Comparison of ENCODE assay signal across 20 mouse cellular contexts in genomic region chr3:143988037-143988436, GRCm38 (mm10).
DNase-seq lines count a peak whose midpoint lies in the region; ATAC-seq and TF ChIP-seq lines count a peak whose summit lies in the region.
"Had no signal": no experiment of that assay in that cellular context is flagged by ENCODE, and none has a peak within 500 bp of the region (broad histone marks: within the 10 kb centered on the region; RNA-seq: fewer than 3 reads in every experiment).

No protein-coding gene starts in this region.

- TF ChIP-seq EP300 in liver, embryonic 14.5 days (IDR thresholded peaks at IDR 0.05; ENCODE audit: low read depth), result no peak

- H3K9ac ChIP-seq in forebrain, postnatal 0 days, result no peak overlapping the region
- no peak overlapping the region for H3K9ac ChIP-seq in forebrain, embryonic 14.5 days (ENCODE audit: low read length)
- no peak overlapping the region for H3K9ac ChIP-seq in liver, embryonic 14.5 days (replicated peaks)
- no peak overlapping the region for H3K9ac ChIP-seq in liver, embryonic 11.5 days (ENCODE audit: low read depth, low read length)
- H3K9ac ChIP-seq in midbrain, postnatal 0 days (replicated peaks; ENCODE audit: low read length, poor library complexity, severe bottlenecking), result no peak overlapping the region
- H3K9ac ChIP-seq: embryonic facial prominence, embryonic 12.5 days; hindbrain, embryonic 14.5 days; midbrain, embryonic 13.5 days had no signal

- no peak overlapping the region for H3K27ac ChIP-seq in forebrain, postnatal 0 days (ENCODE audit: low read depth, low read length)
- no peak overlapping the region for H3K27ac ChIP-seq in forebrain, embryonic 14.5 days (ENCODE audit: low read depth, low read length)
- no peak overlapping the region for H3K27ac ChIP-seq in liver, embryonic 14.5 days
- H3K27ac ChIP-seq in liver, embryonic 11.5 days (ENCODE audit: low read depth, low read length), result no peak overlapping the region
- H3K27ac ChIP-seq in midbrain, postnatal 0 days (ENCODE audit: low read depth, low read length), result no peak overlapping the region
- H3K27ac ChIP-seq: embryonic facial prominence, embryonic 12.5 days; heart, embryonic 10.5 days; hindbrain, embryonic 14.5 days; midbrain, embryonic 13.5 days had no signal

- no peaks in the 10 kb centered on the region for H3K36me3 ChIP-seq in forebrain, postnatal 0 days (ENCODE audit: insufficient read depth)
- no peaks in the 10 kb centered on the region for H3K36me3 ChIP-seq in forebrain, embryonic 14.5 days (ENCODE audit: control insufficient read depth, insufficient read depth, low read length)
- H3K36me3 ChIP-seq in liver, embryonic 14.5 days (replicated peaks; ENCODE audit: control insufficient read depth, insufficient read depth, low read depth), result no peaks in the 10 kb centered on the region
- H3K36me3 ChIP-seq in liver, embryonic 11.5 days (ENCODE audit: control insufficient read depth, insufficient read depth, low read length), result no peaks in the 10 kb centered on the region
- no peaks in the 10 kb centered on the region for H3K36me3 ChIP-seq in midbrain, postnatal 0 days (ENCODE audit: insufficient read depth, low read length)
- H3K36me3 ChIP-seq: embryonic facial prominence, embryonic 12.5 days; heart, embryonic 10.5 days; midbrain, embryonic 13.5 days had no signal

- no peak overlapping the region for H3K4me3 ChIP-seq in forebrain, postnatal 0 days (ENCODE audit: low read depth, low read length)
- H3K4me3 ChIP-seq in forebrain, embryonic 14.5 days (ENCODE audit: low read depth, low read length), result no peak overlapping the region
- no peak overlapping the region for H3K4me3 ChIP-seq in liver, embryonic 14.5 days (ENCODE audit: insufficient read depth in 1 of 2, low read depth in 2 of 2, low read length in 2 of 2)
- H3K4me3 ChIP-seq in liver, embryonic 11.5 days (ENCODE audit: low read depth, low read length), result no peak overlapping the region
- H3K4me3 ChIP-seq in midbrain, postnatal 0 days (ENCODE audit: low read depth, low read length), result no peak overlapping the region
- H3K4me3 ChIP-seq: embryonic facial prominence, embryonic 12.5 days; heart, embryonic 10.5 days; midbrain, embryonic 13.5 days had no signal

- no peaks in the 10 kb centered on the region for H3K27me3 ChIP-seq in forebrain, postnatal 0 days (ENCODE audit: insufficient read depth, low read length)
- no peaks in the 10 kb centered on the region for H3K27me3 ChIP-seq in forebrain, embryonic 14.5 days (replicated peaks; ENCODE audit: control insufficient read depth, insufficient read depth, low read length)
- H3K27me3 ChIP-seq in liver, embryonic 14.5 days (ENCODE audit: control insufficient read depth, insufficient read depth, low read length), result no peaks in the 10 kb centered on the region
- H3K27me3 ChIP-seq in liver, embryonic 11.5 days (replicated peaks; ENCODE audit: control insufficient read depth, insufficient read depth, low read length), result no peaks in the 10 kb centered on the region
- H3K27me3 ChIP-seq in midbrain, postnatal 0 days (ENCODE audit: insufficient read depth, low read length), result no peaks in the 10 kb centered on the region
- H3K27me3 ChIP-seq: embryonic facial prominence, embryonic 12.5 days; midbrain, embryonic 13.5 days had no signal

- no peaks in the 10 kb centered on the region; the same call in 1 of the 2 replicates for H3K4me1 ChIP-seq in forebrain, postnatal 0 days (ENCODE audit: insufficient read depth)
- peaks cover 13% of the 10 kb centered on the region for H3K4me1 ChIP-seq in forebrain, embryonic 14.5 days (ENCODE audit: control insufficient read depth, insufficient read depth, low read length)
- H3K4me1 ChIP-seq in liver, embryonic 14.5 days (replicated peaks; ENCODE audit: control insufficient read depth in 2 of 2, insufficient read depth in 2 of 2, low read length in 1 of 2), result no peaks in the 10 kb centered on the region
- H3K4me1 ChIP-seq in liver, embryonic 11.5 days (replicated peaks; ENCODE audit: control insufficient read depth, insufficient read depth, low read length), result no peaks in the 10 kb centered on the region
- H3K4me1 ChIP-seq in midbrain, postnatal 0 days (ENCODE audit: insufficient read depth, low read length), result no peaks in the 10 kb centered on the region
- H3K4me1 ChIP-seq: midbrain, embryonic 13.5 days had no signal

- TF ChIP-seq CTCF in forebrain, postnatal 0 days (IDR thresholded peaks at IDR 0.05; ENCODE audit: low read depth), result peak; percentile 28
- peak; percentile 32; the same call in 1 of the 2 replicates for TF ChIP-seq CTCF in liver, embryonic 14.5 days (IDR thresholded peaks at IDR 0.05; ENCODE audit: low read depth)
- TF ChIP-seq CTCF in midbrain, postnatal 0 days (IDR thresholded peaks at IDR 0.05), result no peak; the same call in 1 of the 2 replicates

- ATAC-seq in forebrain, postnatal 0 days, result no peak
- ATAC-seq in forebrain, embryonic 14.5 days, result no peak
- ATAC-seq in liver, embryonic 14.5 days (ENCODE audit: insufficient read depth), result no peak
- no peak for ATAC-seq in liver, embryonic 11.5 days (replicated peaks; ENCODE audit: low FRiP score)
- ATAC-seq in midbrain, postnatal 0 days (ENCODE audit: low FRiP score), result no peak
- ATAC-seq: midbrain, embryonic 13.5 days had no signal

- DNase-seq in forebrain, postnatal 0 days, result no peak
- no peak for DNase-seq in forebrain, embryonic 14.5 days (ENCODE audit: low spot score)
- no peak for DNase-seq in liver, embryonic 14.5 days (ENCODE audit: low read depth in 3 of 3, low spot score in 3 of 3)
- DNase-seq in liver, embryonic 11.5 days (ENCODE audit: low spot score), result no peak
- peak; percentile 35 for DNase-seq in ES-CJ7 (ENCODE audit: low read depth, low spot score)
- peak; percentile 2 for DNase-seq in induced T-regulatory cell, adult 2 months (ENCODE audit: low read depth)
- DNase-seq in frontal cortex, postnatal 25 days (ENCODE audit: low spot score in 2 of 2), result no peak
- no peak for DNase-seq in midbrain, postnatal 0 days (ENCODE audit: low spot score)
- DNase-seq: cerebellum, adult 2 months; gastrocnemius, postnatal 10 days; heart, postnatal 10 days; kidney, adult 2 months; kidney, postnatal 36 days; liver; retina, postnatal 1 day; thymus, postnatal 36 days had no signal

- no peaks in the 10 kb centered on the region for H3K9me3 ChIP-seq in forebrain, postnatal 0 days (ENCODE audit: low read length)
- H3K9me3 ChIP-seq in forebrain, embryonic 14.5 days (replicated peaks; ENCODE audit: control insufficient read depth, low read length), result no peaks in the 10 kb centered on the region
- H3K9me3 ChIP-seq in liver, embryonic 14.5 days (ENCODE audit: control insufficient read depth, low read length), result no peaks in the 10 kb centered on the region
- H3K9me3 ChIP-seq in liver, embryonic 11.5 days (ENCODE audit: control insufficient read depth, low read length), result no peaks in the 10 kb centered on the region
- H3K9me3 ChIP-seq in midbrain, postnatal 0 days (ENCODE audit: low read length), result no peaks in the 10 kb centered on the region
- H3K9me3 ChIP-seq: embryonic facial prominence, embryonic 12.5 days; heart, embryonic 10.5 days; midbrain, embryonic 13.5 days had no signal

- no peak overlapping the region for H3K4me2 ChIP-seq in forebrain, postnatal 0 days (ENCODE audit: low read depth)
- H3K4me2 ChIP-seq in forebrain, embryonic 14.5 days (ENCODE audit: low read length), result no peak overlapping the region
- H3K4me2 ChIP-seq in liver, embryonic 14.5 days (ENCODE audit: low read depth), result no peak overlapping the region
- H3K4me2 ChIP-seq in liver, embryonic 11.5 days, result no peak overlapping the region
- no peak overlapping the region for H3K4me2 ChIP-seq in midbrain, postnatal 0 days (ENCODE audit: low read depth, low read length, poor library complexity, severe bottlenecking)
- H3K4me2 ChIP-seq: embryonic facial prominence, embryonic 12.5 days; hindbrain, embryonic 14.5 days; midbrain, embryonic 13.5 days had no signal

- WGBS in forebrain, postnatal 0 days, result 96% methylated on average over 5 of the region's 5 CpGs
- 96% methylated on average over 5 of the region's 5 CpGs for WGBS in forebrain, embryonic 14.5 days
- WGBS in liver, embryonic 14.5 days (ENCODE audit: insufficient replicate concordance), result 73% methylated on average over 5 of the region's 5 CpGs
- 88% methylated on average over 5 of the region's 5 CpGs for WGBS in liver, embryonic 11.5 days
- WGBS in midbrain, postnatal 0 days, result 95% methylated on average over 5 of the region's 5 CpGs

Comparison
In these comparisons a context has a peak if more than half of its experiments do, and no peak if none do; other contexts are left out.
1. DNase-seq: peak in ES-CJ7 (single experiment) and induced T-regulatory cell, adult 2 months (single experiment); none in forebrain, postnatal 0 days (single experiment), forebrain, embryonic 14.5 days (single experiment), liver, embryonic 14.5 days (0 of 3), liver, embryonic 11.5 days (single experiment), frontal cortex, postnatal 25 days (0 of 2) and midbrain, postnatal 0 days (single experiment).